13 mouse cellular contexts compared by ENCODE assay signal in genomic region chr7:118852611-118853010, GRCm38 (mm10).
"Had no signal": no experiment of that assay in that cellular context is flagged by ENCODE, and none has a peak within 500 bp of the region (broad histone marks: within the 10 kb centered on the region; RNA-seq: fewer than 3 reads in every experiment).

No protein-coding gene starts in this region.

- H3K9me3 ChIP-seq: limb, embryonic 12.5 days; liver, embryonic 15.5 days; midbrain, embryonic 13.5 days; stomach, embryonic 15.5 days had no signal

- H3K4me3 ChIP-seq: layer of hippocampus, adult 2 months; limb, embryonic 12.5 days; liver, embryonic 15.5 days; midbrain, embryonic 13.5 days; stomach, embryonic 15.5 days had no signal

- H3K27me3 ChIP-seq: limb, embryonic 12.5 days; liver, embryonic 15.5 days; midbrain, embryonic 13.5 days; stomach, embryonic 15.5 days had no signal

- H3K4me2 ChIP-seq: limb, embryonic 12.5 days; liver, embryonic 11.5 days; liver, embryonic 15.5 days; midbrain, embryonic 13.5 days; stomach, embryonic 15.5 days had no signal

- DNase-seq: kidney, postnatal 10 days; kidney, postnatal 4 days; lung, adult 2 months; lung, postnatal 36 days; right cerebral cortex, postnatal 14 days; thymus, postnatal 4 days had no signal

- H3K9ac ChIP-seq: limb, embryonic 12.5 days; liver, embryonic 15.5 days; midbrain, embryonic 13.5 days; stomach, embryonic 15.5 days had no signal

- H3K27ac ChIP-seq: limb, embryonic 12.5 days; liver, embryonic 15.5 days; midbrain, embryonic 13.5 days; stomach, embryonic 15.5 days had no signal

- ATAC-seq: lung, postnatal 0 days; midbrain, embryonic 13.5 days had no signal
